Mouse (Mus musculus): ENCODE results near the gene Atcay. TPM values are rescaled to one million over a fixed set of nuclear protein-coding genes. Genes with fewer than 3 reads are reported as not detected.
"Not testable (repeated sequence)": the region's sequence is repeated elsewhere in the genome, so short reads cannot be mapped to it uniquely, and the experiment has no call there.

Gene Atcay
- polyA plus RNA-seq, 1 experiment from 2014 or later, result 1.6 TPM

DNA sequence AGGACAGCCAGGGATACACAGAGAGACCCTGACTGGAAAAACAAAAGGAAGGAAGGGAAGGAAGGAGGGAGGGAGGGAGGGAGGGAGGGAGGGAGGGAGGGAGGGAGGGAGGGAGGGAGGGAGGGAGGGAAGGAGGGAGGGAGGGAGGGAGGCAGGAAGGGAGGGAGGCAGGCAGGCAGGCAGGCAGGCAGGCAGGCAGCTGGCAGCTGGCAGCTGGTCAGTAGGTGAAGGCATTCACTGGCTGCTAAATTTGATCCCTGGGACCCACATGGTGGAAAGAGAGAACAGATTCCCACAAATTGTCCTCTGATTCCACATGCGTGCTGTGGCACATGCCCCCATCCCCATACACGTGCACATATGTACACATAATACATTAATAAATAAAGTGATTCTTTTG, 8.0 kb upstream of the Atcay start:
- Histone ChIP-seq H3K9ac (no peak overlapping the region), H3K4me3 (replicated peaks) (no peak overlapping the region), H3K4me1 (peaks cover 3% of the 10 kb centered on the region; the same call in 1 of the 2 replicates), H3K27me3 (replicated peaks) (peaks cover 21% of the 10 kb centered on the region), H3K27ac (no peak overlapping the region), H3K9me3 (no peaks in the 10 kb centered on the region), H3K4me2 (no peak overlapping the region), H3K36me3 (no peaks in the 10 kb centered on the region)
- no peak for ATAC-seq (ENCODE audit: insufficient read depth, low FRiP score, low read depth)
- 77% methylated on average over 2 of the region's 2 CpGs for WGBS

GRCm38 (mm10) chr10:81236471-81237268, 6.0 kb upstream of the Atcay start:
- Histone ChIP-seq H3K9me3 (no peaks in the 10 kb centered on the region), H3K36me3 (no peaks in the 10 kb centered on the region), H3K27me3 (replicated peaks) (peaks cover 18% of the 10 kb centered on the region), H3K4me2 (no peak overlapping the region), H3K9ac (no peak overlapping the region), H3K4me1 (peaks cover 10% of the 10 kb centered on the region), H3K27ac (no peak overlapping the region), H3K4me3 (replicated peaks) (no peak overlapping the region)
- WGBS, result 84% methylated on average over 12 of the region's 12 CpGs
- no peak for ATAC-seq (ENCODE audit: insufficient read depth, low FRiP score, low read depth)

GRCm38 (mm10) chr10:81234206-81234605, 3.6 kb upstream of the Atcay start:
- Histone ChIP-seq H3K27me3 (replicated peaks) (peaks cover 23% of the 10 kb centered on the region), H3K9me3 (no peaks in the 10 kb centered on the region), H3K27ac (no peak overlapping the region), H3K36me3 (no peaks in the 10 kb centered on the region), H3K9ac (no peak overlapping the region), H3K4me1 (peaks cover 10% of the 10 kb centered on the region), H3K4me2 (peak overlapping the region; percentile 65; the same call in 1 of the 2 replicates), H3K4me3 (replicated peaks) (no peak overlapping the region)
- no peak for ATAC-seq (ENCODE audit: insufficient read depth, low FRiP score, low read depth)
- 75% methylated on average over 6 of the region's 6 CpGs for WGBS

DNA sequence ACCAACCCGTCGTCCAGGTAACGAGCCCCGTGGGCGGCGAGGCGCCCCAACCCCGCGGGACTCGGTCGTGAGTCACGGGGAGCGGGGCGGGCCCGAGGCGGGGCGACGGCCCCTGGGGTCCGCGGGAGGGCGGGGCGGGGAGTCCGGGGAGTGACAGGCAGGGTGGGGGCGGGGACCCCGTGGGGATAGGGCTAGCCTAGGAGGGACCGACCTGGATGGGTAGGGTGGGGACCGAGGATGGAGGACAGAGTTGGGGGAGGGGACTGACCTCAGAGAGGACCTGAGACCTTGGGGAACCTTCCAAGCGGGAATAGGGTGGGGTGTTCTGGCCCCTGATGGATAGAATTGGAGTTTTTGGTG, 2.6 kb upstream of the Atcay start:
- H3K4me1 ChIP-seq, result peaks cover 10% of the 10 kb centered on the region
- peak; percentile 67; the same call in 1 of the 2 replicates for ATAC-seq (ENCODE audit: insufficient read depth, low FRiP score, low read depth)
- H3K27me3 ChIP-seq (replicated peaks), result peaks cover 30% of the 10 kb centered on the region
- no peaks in the 10 kb centered on the region for H3K36me3 ChIP-seq
- H3K27ac ChIP-seq, result no peak overlapping the region
- H3K4me3 ChIP-seq (replicated peaks), result peak overlapping the region; percentile 78
- peak overlapping the region; percentile 65 for H3K4me2 ChIP-seq
- H3K9me3 ChIP-seq, result no peaks in the 10 kb centered on the region
- H3K9ac ChIP-seq, result peak overlapping the region; percentile 65
- WGBS, result under 1% methylated on average over 28 of the region's 28 CpGs

DNA sequence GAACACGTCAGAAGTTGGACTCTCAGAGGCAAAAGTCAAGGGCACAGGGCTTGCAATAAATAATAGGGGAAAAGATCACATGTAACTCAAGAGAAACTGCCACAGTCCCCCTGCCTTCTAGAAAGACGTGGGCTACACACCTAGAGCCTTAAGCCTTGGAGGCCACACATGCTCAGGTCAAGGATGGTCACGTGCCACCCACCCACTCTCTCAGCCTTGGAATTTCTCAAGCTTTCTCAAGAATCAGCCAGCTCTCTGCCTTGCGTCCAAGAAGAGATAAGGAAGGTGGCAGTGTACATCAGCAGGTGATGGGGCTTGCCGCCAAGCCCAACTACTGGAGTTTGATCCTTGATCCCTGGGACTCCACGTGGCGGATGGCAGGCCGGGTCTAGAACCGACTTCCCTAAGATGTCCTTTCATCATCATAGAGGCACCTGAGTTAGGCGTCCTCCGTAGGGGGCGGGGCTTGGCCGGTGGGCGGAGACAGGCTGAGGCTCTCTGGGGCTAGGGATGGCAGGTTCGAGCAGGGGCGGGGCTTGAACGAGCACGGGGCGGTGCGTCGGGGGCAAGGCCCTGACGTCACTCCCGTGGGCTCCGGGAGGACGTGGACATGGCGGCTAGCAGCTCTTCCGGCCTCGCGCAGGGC, 2.1 kb upstream of the Atcay start, which contains the start of gene Zfr2:
Gene Zfr2, plus strand, starts transcription at position 576 of the 646 bp plus-strand sequence.
- Histone ChIP-seq H3K27ac (no peak within 1 kb of the TSS), H3K27me3 (replicated peaks) (peaks cover 31% of the 10 kb centered on the region), H3K4me3 (replicated peaks) (peak within 1 kb of the TSS; percentile 78), H3K9ac (peak within 1 kb of the TSS; percentile 65), H3K4me1 (peaks cover 10% of the 10 kb centered on the region), H3K36me3 (no peaks in the 10 kb centered on the region), H3K9me3 (no peaks in the 10 kb centered on the region), H3K4me2 (peak within 1 kb of the TSS; percentile 65)
- ATAC-seq (ENCODE audit: insufficient read depth, low FRiP score, low read depth), result peak; percentile 89
- 6% methylated on average over 29 of the region's 29 CpGs for WGBS

- WGBS, result 56% methylated on average over 7 of the region's 7 CpGs
- peaks cover 31% of the 10 kb centered on the region for H3K27me3 ChIP-seq (replicated peaks)
- peaks cover 10% of the 10 kb centered on the region for H3K4me1 ChIP-seq
- H3K9me3 ChIP-seq, result no peaks in the 10 kb centered on the region
- no peak overlapping the region for H3K27ac ChIP-seq
- H3K36me3 ChIP-seq, result no peaks in the 10 kb centered on the region
- H3K4me2 ChIP-seq, result no peak overlapping the region
- ATAC-seq (ENCODE audit: insufficient read depth, low FRiP score, low read depth), result no peak
- no peak overlapping the region for H3K4me3 ChIP-seq (replicated peaks)
- no peak overlapping the region for H3K9ac ChIP-seq
Observed at GRCm38 (mm10) chr10:81231436-81231835, 803 bp upstream of the Atcay start.

- 0 out of 2 replicates have a peak overlapping the region, but pooled peaks have one; percentile 11 for H3K4me3 ChIP-seq (replicated peaks)
- ATAC-seq (ENCODE audit: insufficient read depth, low FRiP score, low read depth), result no peak
- 13% methylated on average over 20 of the region's 20 CpGs for WGBS
Observed at GRCm38 (mm10) chr10:81229735-81230437, 747 bp downstream of the Atcay start.

GRCm38 (mm10) chr10:81223731-81224130, 6.9 kb downstream of the Atcay start:
- H3K4me2 ChIP-seq; H3K9me3 ChIP-seq; H3K27me3 ChIP-seq (replicated peaks); H3K4me3 ChIP-seq (replicated peaks); H3K36me3 ChIP-seq; H3K4me1 ChIP-seq; ATAC-seq (ENCODE audit: insufficient read depth, low FRiP score, low read depth); H3K9ac ChIP-seq; H3K27ac ChIP-seq: not testable (repeated sequence)
- 52% methylated on average over 2 of the region's 2 CpGs for WGBS

More at GRCm38 (mm10) chr10:81229735-81230437, 747 bp downstream of the Atcay start:
- Histone ChIP-seq H3K27me3 (replicated peaks) (peaks cover 31% of the 10 kb centered on the region), H3K27ac (no peak overlapping the region), H3K36me3 (no peaks in the 10 kb centered on the region), H3K9me3 (no peaks in the 10 kb centered on the region), H3K4me1 (peaks cover 10% of the 10 kb centered on the region), H3K4me2 (0 out of 2 replicates have a peak overlapping the region, but pooled peaks have one; percentile 2), H3K9ac (no peak overlapping the region)

GRCm38 (mm10) chr10:81221402-81222015, 9.1 kb downstream of the Atcay start:
- Histone ChIP-seq H3K4me1 (no peaks in the 10 kb centered on the region), H3K9me3 (no peaks in the 10 kb centered on the region), H3K27me3 (replicated peaks) (no peaks in the 10 kb centered on the region), H3K36me3 (no peaks in the 10 kb centered on the region), H3K27ac (no peak overlapping the region), H3K9ac (no peak overlapping the region), H3K4me3 (replicated peaks) (no peak overlapping the region), H3K4me2 (no peak overlapping the region)
- ATAC-seq (ENCODE audit: insufficient read depth, low FRiP score, low read depth), result peak; percentile 71; the same call in 1 of the 2 replicates
- WGBS, result 78% methylated on average over 5 of the region's 5 CpGs

DNA sequence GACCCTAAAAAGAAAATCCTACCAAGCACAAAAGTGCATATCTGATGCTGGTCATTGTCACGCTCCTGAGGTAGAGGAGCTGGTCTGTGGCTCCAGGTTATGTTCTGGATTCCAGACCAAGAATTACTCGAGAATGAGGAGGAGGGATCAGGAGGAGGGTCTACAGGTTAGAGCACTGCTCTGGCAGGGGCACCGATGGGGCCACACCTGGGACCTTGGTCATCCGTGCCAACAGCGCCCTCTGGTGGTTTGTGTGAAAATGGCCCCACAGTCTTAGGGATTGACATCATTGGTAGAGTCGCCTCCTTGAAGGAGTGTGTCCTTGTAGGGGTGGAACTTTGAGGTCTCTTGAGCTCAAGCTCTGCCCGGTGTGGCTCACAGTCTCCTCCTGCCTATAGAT, 12.7 kb downstream of the Atcay start:
- Histone ChIP-seq H3K27me3 (replicated peaks) (no peaks in the 10 kb centered on the region), H3K4me3 (replicated peaks) (no peak overlapping the region), H3K4me1 (no peaks in the 10 kb centered on the region), H3K36me3 (no peaks in the 10 kb centered on the region), H3K27ac (no peak overlapping the region), H3K9ac (no peak overlapping the region), H3K4me2 (no peak overlapping the region), H3K9me3 (no peaks in the 10 kb centered on the region)
- ATAC-seq (ENCODE audit: insufficient read depth, low FRiP score, low read depth), result no peak
- 35% methylated on average over 7 of the region's 7 CpGs for whole genome bisulfite sequencing

DNA sequence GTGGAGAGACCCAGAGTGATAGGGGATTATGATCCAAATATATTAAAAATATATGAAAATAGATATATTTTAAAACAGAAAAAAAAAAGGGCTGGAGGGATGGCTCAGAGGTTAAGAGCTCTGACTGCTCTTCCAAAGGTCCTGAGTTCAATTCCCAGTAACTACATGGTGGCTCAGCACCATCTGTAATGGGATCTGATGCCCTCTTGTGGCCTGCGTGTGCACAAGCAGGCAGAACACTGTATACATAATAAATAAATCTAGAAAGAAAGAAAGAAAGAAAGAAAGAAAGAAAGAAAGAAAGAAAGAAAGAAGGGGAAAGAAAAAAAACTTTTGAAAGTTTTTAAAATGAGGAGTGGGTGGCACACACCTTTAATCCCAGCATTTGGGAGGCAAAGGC, 13.4 kb downstream of the Atcay start:
- H3K9ac ChIP-seq; H3K36me3 ChIP-seq; H3K4me1 ChIP-seq; H3K9me3 ChIP-seq; H3K27me3 ChIP-seq (replicated peaks); ATAC-seq (ENCODE audit: insufficient read depth, low FRiP score, low read depth); H3K27ac ChIP-seq; H3K4me2 ChIP-seq; H3K4me3 ChIP-seq (replicated peaks): not testable (repeated sequence)
- WGBS, result 7% methylated on average over 1 of the region's 1 CpGs

Data from stomach, embryonic 15.5 days (tissue).